Mouse (Mus musculus): Measurements from ENCODE around the gene Marcksl1.

DNA sequence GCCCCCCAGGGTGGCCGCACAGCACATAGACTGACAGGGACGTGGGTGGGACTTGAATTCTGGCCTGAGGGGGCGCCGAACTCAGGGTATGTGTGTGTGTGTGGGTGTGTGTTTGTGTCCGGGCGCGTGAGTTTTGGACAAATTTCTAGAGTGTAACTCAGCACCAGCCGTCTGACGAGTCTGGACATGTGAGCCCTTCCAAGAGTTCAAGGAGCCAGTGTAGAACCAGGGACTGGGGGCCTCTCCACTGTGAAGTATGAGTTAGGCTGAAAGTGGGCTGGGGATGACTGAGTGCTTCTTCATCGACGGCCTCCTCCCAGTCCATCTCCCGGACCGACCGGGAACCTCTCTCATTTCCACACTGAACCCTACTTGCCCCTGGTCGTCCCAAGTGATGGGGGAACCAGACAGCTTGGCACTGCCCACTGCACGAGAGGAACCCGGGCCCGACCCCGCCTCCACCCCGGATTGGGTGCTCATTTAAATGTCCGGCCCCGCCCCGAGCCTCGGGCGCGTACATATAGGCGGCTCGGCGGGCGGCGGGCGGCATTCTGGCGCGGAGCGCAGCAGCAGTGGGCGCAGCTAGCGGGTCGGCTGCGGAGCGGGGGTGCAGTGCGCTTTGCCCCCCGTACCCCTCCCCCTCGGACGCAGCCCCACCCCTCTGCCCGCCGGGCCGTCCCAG is at the start of gene Marcksl1:
- TF ChIP-seq CTCF (IDR thresholded peaks at IDR 0.05; ENCODE audit: low read depth, low read length) (no peak), GATA1 (IDR thresholded peaks at IDR 0.05; ENCODE audit: borderline replicate concordance, low read length) (no peak), GATA2 (IDR thresholded peaks at IDR 0.05; ENCODE audit: borderline replicate concordance, low read depth, low read length) (no peak), TAL1 (conservative IDR thresholded peaks at IDR 0.05; ENCODE audit: low read depth, low read length) (no peak), POLR2AphosphoS5 (IDR thresholded peaks at IDR 0.05; ENCODE audit: insufficient replicate concordance, low read depth, low read length) (no peak)

Measured in G1E (cell line).